Mouse (Mus musculus) olfactory bulb, adult 2 months (tissue): Measurements from ENCODE around the gene Tnc. TPM values are rescaled to one million over a fixed set of nuclear protein-coding genes. Genes with fewer than 3 reads are reported as not detected.

Experiments used
- H3K27ac ChIP-seq: fragments of 200-500 bp; 2 replicates; pipeline ENCODE4 v1.5.1; 2012; ENCODE audit warnings: low read depth, low read length; ENCODE audit not compliant: insufficient read depth
- H3K4me1 ChIP-seq: fragments of 200-500 bp; 2 replicates; pipeline ENCODE4 v1.6.1; 2012; ENCODE audit warnings: low read length; ENCODE audit not compliant: control insufficient read depth, insufficient read depth
- H3K4me3 ChIP-seq: fragments of 200-500 bp; 2 replicates; pipeline ENCODE4 v1.5.1; 2012; ENCODE audit warnings: mild to moderate bottlenecking, low read depth, low read length, moderate library complexity; ENCODE audit not compliant: insufficient read depth
- CTCF ChIP-seq: fragments of 200-500 bp; IDR thresholded peaks from 2 replicates; pipeline ENCODE4 v1.5.1; 2012; ENCODE audit warnings: low read depth, mild to moderate bottlenecking, low read length, moderate library complexity; ENCODE audit not compliant: insufficient read depth
- POLR2A ChIP-seq: fragments of 200-500 bp; IDR thresholded peaks from 2 replicates; pipeline ENCODE4 v1.6.1; 2012; ENCODE audit warnings: mild to moderate bottlenecking, low read depth, low read length, moderate library complexity; ENCODE audit not compliant: insufficient read depth
- WGBS: fragments of 180-500 bp; shearing (Covaris S2); methylation state at CpG from one replicate; pipeline ENCODE4 v1.1.7; 2018; 5-methylcytosine and 5-hydroxymethylcytosine counted together
- polyA plus RNA-seq: library from polyadenylated mRNA; stranded (reverse); fragments of >200 nt; gene quantifications from 2 replicates; pipeline ENCODE4 v1.2.4, GENCODE M21; 2012; ENCODE audit warnings: low replicate concordance; ENCODE audit not compliant: missing spikeins, insufficient read depth, insufficient read length

Tnc gene
- polyA plus RNA-seq, 1 experiment: not detected

DNA sequence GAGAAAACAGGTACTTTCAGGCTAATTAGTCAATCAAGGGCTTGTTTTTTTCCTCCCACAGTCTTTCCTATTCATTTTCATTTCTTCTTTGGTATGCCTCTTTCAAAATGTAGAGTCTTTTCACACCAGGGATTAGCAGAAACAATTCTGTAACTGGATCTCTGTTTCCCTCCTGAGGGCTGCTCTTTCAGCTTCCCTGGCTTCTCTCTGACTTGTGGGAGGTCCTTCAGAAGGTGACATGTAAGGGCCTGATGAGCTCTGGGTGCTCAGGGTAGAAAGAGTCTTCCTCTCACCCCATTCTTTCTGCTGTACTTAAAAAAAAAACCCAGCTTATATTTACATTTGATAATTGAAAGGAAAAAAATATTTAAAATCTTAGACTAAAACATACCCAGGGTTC is 60.2 kb downstream of the Tnc start:
- TF ChIP-seq POLR2A (no peak), CTCF (no peak)
- H3K27ac ChIP-seq: no peak overlapping the region
- H3K4me1 ChIP-seq: no peaks in the 10 kb centered on the region
- H3K4me3 ChIP-seq: no peak overlapping the region

DNA sequence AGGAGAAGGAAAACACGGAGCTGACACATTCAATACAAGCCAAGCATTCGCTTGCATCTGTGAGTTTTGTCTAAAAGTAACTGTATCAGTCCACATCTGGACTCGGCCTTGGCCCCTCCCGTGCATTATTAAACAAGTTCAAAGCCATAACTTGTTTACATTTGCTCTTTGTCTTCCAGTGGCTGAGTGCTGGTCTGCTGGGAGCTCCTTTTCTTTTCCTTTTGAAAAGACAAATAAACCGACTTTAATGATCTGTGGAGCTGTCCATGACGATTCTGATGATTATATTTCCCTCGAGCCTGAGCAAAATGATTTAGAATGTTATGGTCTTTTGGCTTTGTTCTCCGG is 63.7 kb downstream of the Tnc start:
- TF ChIP-seq POLR2A (no peak), CTCF (no peak)
- Histone ChIP-seq H3K4me1 (no peaks in the 10 kb centered on the region), H3K4me3 (no peak overlapping the region), H3K27ac (no peak overlapping the region)
- WGBS: 72% methylated on average over 8 of the region's 8 CpGs

DNA sequence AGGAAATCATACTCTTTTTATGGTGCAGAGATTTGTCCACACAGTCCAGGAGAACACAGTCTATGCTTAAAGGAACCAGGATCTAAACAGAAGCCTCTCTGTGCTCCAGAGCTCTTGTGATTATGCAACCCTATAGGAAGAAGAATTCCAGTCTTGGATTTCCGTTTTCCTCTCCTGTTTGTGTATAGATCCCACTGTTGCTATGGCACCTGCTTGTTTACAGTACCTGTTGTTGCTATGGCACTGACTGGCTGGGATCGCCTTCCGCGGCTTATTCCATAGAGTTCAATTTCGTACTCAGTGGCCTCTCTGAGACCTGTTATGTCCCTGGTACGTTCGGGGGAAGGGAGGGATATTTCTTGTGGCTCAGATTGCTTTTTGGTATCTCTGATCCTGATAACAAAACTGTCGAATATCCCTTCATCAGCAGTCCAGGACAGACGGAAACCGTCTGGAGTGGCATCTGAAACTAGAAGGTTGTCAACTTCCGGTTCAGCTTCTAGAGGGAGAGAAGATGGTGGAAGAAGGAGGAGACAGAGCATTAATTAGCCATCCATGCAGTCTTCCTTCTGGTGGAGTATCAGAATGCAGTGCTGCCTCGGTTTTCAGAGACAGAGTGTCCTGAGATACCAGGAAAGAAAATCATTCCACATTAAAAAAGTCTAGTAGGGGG is 64.3 kb downstream of the Tnc start:
- Histone ChIP-seq H3K27ac (no peak overlapping the region), H3K4me3 (no peak overlapping the region), H3K4me1 (no peaks in the 10 kb centered on the region)
- 79% methylated on average over 12 of the region's 12 CpGs for WGBS
- TF ChIP-seq POLR2A: no peak
- TF ChIP-seq CTCF: no peak

DNA sequence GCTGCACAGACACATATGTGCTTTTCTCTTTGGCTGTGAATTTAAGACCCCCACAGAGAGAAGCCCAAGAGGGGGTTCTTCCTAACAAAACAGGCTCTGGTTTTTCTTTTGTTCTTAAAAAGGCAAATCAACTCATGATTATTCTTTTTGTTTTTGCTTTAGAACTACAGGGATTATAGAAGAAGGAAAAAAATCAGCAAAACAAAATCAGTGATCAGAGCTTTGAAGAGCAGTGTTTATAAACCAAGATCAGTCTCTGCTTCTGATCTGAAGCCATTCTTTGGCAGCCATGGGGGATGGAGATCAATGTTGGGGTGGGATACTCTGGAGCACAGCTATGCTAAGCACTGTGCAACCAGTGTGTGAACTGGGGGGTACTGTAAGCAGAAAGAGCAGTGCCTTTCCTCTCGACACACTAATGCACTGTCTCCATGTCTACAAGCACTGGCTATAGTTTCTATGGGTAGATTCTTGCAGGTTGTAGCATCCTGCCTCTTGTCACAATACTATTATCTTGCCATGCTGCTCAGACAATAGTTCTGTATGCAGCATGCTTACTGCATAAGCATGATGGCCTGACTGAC is 66.5 kb downstream of the Tnc start:
- 60% methylated on average over 1 of the region's 1 CpGs for WGBS
- no peak overlapping the region for H3K4me3 ChIP-seq

DNA sequence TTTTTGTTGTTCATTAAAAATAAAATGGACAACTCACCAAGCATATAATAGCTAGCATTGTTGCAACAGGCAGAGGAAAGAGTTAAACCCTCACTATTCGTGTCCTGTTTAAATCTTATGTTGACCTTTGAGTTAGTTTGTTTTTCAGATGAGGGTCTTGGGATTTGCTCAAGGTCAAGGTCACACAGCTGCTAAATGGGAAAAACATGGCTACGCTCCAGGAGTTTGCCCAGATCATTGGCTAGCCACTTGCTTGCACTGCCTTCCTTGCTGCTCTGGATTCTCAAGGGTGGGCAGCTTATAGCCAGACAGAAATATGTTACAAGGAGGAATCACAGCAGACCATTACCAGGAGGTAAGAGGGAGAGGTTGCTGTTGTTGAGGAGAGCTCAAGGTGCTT is 67.2 kb downstream of the Tnc start:
- Histone ChIP-seq H3K4me3 (no peak overlapping the region), H3K27ac (no peak overlapping the region), H3K4me1 (no peaks in the 10 kb centered on the region)
- no peak for TF ChIP-seq CTCF
- TF ChIP-seq POLR2A: no peak
- WGBS: 68% methylated on average over 2 of the region's 2 CpGs

More for the DNA sequence above, 66.5 kb downstream of the Tnc start:
- Histone ChIP-seq H3K4me1 (no peaks in the 10 kb centered on the region), H3K27ac (no peak overlapping the region)
- no peak for TF ChIP-seq CTCF
- TF ChIP-seq POLR2A: no peak

DNA sequence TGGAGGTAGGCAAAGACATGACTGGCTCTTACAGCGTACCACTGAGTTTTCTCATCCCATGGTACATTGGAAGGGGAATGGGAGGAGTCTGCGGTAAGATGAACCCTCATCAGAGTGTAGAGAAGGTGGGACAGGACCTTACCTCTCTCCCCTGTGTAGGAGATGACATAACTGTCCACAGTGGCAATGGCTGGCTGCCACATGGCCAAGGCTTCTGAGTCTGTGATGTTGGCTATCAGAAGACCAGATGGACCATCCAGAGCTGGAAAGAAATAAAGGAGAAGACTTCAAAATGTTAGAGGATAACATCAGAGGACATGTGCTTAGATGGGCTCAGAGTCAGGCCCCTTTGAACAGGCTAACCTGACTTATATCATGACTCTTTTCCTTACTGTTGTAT is 74.3 kb downstream of the Tnc start:
- Histone ChIP-seq H3K27ac (no peak overlapping the region), H3K4me1 (no peaks in the 10 kb centered on the region), H3K4me3 (no peak overlapping the region)
- no peak for TF ChIP-seq POLR2A
- TF ChIP-seq CTCF: no peak
- 98% methylated on average over 2 of the region's 2 CpGs for WGBS

DNA sequence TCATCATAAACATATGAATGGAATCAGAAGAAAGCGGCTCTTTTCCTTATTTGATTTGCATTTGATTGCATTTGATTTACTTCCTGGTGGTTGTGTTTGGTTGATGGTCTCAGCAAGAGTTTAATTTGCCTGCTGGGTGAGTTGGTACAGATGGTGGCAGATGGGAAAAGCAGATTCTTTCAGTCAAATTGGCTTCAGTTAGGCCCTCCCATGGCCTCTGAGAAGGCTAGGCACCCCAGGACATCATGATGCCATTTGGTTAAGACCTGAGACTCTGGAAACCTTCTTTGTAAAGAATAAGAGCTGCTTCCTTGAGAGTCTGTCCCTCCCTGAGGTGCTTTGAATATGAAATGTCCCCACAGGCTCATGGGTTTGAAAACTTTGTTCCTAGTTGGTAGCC is 75.1 kb downstream of the Tnc start:
- TF ChIP-seq POLR2A (no peak), CTCF (no peak)
- no peak overlapping the region for H3K4me3 ChIP-seq
- H3K4me1 ChIP-seq: no peaks in the 10 kb centered on the region
- no peak overlapping the region for H3K27ac ChIP-seq
- 77% methylated on average over 1 of the region's 1 CpGs for WGBS

DNA sequence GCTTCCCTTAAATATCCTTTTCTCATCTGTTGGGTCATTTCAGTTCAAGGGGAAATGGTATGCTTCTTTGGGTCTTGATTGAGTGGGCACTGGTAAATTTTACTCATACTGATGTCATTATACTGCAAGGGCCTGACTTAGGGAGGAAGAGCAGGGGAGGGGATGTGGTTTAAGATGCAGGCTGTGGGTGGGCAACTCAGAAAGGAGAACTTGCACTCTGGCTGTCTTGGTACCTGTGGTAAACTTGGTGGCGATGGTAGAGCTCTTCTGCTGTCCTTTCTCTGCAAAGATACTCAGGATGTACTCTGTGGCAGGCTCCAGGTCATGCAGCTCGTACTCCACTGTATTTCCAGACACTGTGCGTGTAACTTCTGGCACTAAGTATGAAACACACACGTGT is 75.9 kb downstream of the Tnc start:
- H3K4me3 ChIP-seq: no peak overlapping the region
- WGBS: 92% methylated on average over 4 of the region's 4 CpGs
- H3K4me1 ChIP-seq: no peaks in the 10 kb centered on the region
- no peak overlapping the region for H3K27ac ChIP-seq
- no peak for TF ChIP-seq POLR2A
- TF ChIP-seq CTCF: no peak

DNA sequence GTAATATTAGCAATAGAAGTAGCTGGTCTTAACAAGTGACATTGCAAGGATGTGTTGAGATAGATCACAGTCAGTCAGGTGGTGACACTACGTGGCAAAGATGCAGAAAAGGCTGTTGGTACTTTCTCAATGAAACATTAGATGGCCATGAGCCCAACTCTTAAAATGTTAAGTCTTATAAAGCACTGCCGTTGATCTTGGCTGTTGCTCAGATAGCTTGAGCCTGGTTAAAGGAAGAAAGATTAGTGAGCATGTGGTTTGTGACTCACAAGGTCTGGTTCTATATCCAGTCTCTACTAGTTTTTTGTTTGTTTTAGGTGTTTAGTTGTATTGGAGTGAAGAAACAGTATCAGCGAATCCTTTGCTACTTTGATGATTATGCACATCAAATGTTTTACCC is 76.9 kb downstream of the Tnc start:
- no peak overlapping the region for H3K4me3 ChIP-seq
- H3K27ac ChIP-seq: no peak overlapping the region
- WGBS: 87% methylated on average over 3 of the region's 3 CpGs
- TF ChIP-seq POLR2A: no peak
- no peak for TF ChIP-seq CTCF
- no peaks in the 10 kb centered on the region for H3K4me1 ChIP-seq
